Mouse (Mus musculus): Measurements from ENCODE around the gene Nek7. TPM values are rescaled to one million over a fixed set of nuclear protein-coding genes. Genes with fewer than 3 reads are reported as not detected.

Nek7 gene
- total RNA-seq, 2 experiments from 2014 or later: 10.2 to 11.5 TPM

DNA sequence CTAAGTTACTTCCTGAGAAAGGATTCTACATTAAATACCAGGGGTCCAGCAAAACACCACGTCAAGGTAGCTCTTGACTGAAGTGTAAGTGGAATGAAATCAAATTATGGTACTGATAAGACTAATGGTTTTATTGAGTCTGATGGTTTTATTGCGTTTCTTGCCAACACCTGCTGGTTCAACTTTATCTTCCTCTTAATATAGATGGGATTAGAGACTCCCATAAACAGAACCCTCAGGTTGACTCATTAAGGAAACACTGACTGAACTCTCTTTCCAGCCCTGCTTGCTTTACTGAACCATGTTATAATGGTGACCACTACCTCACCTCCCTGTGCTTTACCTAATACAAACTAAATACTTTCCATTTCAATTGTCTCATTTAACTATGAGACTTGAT lies 44.3 kb downstream of the Nek7 start:
- intact Hi-C loops (cut with DNase I): no loop called here
- DNase-seq: no peak

DNA sequence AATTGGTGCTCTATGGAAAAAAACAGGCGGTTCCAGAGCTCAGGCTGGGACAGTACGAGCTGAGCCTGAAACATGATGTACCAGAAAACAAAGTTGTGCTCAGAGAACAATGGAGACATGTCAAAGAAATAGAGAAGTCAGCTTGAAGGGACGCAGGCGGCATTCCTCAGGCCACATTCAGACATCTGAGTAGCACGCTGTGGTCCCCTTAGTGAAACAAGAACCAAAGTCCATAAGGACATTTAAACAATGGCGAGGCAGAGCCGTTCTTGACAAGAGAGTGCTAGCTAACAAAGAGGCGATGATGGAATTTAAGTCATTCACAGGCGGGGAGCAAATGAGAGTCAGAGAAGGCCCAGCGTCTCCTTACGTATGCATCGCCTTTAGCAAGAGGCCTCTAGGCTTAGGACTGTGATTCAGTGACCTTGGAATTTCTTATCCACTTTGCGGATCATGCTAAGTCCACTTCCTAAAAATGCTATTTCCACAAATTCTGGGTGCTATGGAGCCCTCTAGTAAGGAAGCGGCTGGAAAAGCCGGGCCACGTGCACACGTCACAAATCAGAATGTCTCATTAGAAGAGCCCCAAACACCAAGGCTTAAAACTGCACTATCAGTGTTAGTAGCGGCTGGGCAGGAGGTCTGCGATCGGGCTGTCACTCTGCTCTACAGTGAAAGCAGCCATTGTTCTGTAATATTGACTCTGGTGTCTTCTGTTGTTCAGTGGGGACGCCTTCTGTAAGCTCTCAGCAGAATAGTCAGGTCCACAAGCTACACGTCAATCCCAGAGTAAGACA lies 48.2 kb downstream of the Nek7 start:
- DNase-seq: no peak
- intact Hi-C loops (cut with DNase I): no loop called here

DNA sequence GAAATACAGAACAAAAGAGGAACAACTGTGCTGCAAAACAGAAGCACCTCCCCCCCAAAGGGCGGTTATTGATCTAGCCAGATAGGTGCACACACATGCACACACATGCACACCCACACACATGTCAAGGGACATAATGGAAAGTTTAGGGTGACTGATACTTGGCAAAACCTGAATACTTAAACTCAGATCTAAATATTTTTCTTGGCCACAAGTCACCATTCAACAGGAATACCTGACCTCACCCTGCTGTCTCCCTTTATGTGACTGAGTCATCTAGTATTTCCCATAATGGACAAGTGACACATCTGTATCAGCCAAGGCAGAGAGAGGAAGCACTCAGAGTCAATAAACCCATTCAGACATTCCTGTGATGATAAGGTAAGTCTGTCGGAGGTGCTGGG lies 48.9 kb downstream of the Nek7 start:
- intact Hi-C loops (cut with DNase I): no loop called here
- DNase-seq: no peak

DNA sequence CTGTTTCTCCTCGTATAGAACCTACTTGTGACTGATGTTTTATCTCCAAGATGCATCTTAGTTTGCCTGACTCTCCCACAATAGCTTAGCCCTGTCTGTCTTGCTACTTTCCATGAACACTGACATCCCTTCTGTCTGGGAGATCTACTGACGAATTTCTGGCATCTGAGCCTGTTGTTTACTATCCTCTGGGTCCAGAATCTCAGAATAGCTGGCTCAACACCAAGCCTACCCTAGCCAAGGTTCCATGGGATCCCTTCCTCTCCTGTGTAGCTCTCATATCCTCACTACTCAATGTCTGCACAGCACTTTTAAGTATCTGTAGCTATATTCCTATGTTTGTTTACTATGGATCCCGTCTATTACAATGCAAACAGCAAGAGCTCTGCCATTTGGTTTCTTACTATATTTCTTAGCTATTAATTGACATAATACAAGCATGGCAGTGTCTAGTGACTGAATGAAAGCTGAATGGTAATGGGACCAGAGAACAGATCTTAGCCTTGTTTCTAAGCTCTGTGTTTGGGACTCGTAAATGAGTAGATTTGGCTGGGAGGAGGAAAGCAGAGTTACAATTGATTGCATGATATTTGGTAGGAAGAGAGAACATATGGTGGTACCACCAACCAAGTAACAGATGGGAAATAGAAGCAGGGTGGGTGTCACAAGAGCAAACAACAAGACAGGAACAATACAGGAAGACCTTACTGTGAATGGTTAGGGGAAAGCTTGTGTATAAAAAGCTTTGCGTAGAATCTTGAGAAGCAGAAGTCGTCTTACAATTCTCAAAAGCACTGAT lies 51.3 kb downstream of the Nek7 start:
- peak; percentile 62 for DNase-seq
- intact Hi-C loops (cut with DNase I): no loop called here

DNA sequence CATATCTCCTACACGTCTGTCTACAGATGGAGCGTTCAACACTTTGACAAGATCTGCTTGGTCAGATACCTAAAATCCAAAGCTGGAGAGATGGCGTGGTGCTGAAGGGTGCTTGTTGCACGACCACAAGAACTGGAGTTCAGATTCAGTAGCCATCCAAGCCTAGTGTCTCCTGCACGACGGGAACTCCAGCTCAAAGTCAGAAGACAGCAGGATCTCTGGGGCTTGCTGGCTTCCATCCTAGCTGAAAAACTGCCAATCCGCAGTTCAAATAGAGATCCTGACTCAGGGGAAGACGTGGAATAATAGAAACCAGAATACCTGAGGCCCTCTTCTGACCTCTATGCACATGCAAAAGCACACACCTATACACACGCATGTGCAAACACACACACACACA lies 52.0 kb downstream of the Nek7 start:
- peak; percentile 60 for DNase-seq
- intact Hi-C loops (cut with DNase I): no loop called here

DNA sequence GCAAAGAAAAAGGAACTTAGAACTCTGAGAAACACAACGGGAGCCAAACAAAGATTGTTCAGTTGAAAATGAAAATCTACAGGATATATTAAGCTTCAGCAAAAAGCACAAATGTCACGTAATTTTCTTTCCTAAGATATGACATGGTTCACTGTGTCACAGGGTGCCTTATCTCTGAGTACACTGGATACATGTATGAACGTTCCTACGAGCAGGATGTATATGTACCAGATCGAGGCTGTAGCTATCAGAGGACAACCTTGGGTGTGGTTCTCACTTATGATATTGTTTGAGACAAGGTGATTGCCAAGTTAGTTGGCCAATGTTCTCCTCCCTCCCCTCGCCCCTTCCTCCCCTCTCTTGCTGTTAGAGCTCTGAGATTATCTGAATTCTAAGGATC lies 55.3 kb downstream of the Nek7 start:
- no peak for DNase-seq
- intact Hi-C loops (cut with DNase I): no loop called here

DNA sequence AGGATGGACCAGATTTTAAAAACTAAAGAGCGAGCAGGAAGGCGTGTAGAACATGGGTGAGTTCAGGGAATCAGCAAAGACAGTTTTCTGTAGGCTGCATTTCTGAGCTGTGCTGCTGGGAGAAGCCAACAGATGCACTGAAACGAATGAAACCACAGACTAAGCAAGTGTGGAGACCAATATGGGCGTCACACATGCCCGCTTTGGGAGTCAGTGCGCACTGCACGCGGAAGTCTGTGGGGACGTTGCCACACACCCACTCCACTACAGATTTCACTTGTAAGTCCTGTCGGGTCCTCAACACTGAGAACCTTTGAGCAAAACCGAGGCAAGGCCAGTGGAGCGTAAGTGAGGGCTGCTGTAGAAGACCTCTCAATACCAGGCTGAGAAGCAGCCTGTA lies 59.2 kb downstream of the Nek7 start:
- intact Hi-C loops (cut with DNase I): no loop called here

DNA sequence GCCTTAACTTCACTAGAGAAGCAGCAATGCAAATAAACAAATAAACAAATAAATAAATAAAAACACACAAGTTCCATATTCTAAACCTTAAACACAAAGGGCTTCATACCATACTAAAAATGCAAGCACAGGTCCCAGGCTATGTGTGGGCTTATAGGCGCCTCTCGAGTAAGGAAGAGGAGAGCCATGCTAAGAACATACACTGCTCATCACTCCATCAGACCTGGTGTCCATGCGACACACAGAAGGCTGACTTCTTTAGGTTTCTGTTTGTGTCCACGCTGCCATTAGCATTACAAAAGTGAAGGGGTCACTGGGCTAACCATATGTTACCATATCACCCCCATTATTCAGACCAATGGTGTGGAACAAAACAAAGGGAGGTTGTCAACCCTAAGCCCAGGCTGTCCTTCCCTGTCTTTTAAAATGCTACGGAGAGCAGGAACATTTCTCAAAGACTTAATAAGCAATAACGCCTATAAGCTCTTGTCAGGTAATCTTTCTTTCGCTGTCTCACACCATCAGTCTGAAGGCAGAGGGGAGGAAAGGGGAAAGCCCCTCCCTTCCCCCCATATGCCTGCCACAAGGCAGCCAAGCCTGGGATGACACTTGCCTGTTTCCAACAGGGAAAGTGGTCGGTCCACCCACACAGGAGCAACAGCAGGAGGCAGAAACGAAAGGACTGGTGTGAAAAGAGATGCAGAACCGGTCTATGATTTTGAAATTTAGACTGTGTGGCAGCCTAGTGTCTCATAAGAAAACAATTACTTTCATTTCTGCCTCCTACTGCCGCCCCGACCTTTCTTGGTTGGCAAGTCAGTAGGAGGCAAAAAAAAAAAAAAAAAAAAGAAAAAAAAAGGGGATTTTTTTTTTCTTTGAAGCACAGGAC lies 60.5 kb downstream of the Nek7 start:
- intact Hi-C loops (cut with DNase I): no loop called here
- peak; percentile 56 for DNase-seq

More for the DNA sequence above, 59.2 kb downstream of the Nek7 start:
- DNase-seq: no peak

DNA sequence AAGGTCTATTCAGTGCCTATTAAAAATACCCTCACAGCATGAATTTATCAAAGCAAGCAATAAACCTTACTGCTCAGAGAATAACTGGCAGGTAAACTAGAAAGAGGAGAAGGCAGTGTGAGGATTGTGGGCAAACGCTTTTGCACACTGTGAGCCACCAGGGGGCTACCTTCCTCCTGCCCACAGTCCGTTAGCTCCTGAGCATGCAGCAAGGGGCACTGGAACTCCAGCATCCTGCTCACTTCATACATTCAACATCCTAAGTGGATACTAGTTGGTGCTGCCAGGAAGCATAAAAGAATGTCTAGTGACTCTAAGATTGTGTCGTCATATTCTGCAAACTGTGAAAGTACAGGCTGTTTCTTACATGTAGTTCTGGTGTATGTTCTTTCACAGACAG lies 61.6 kb downstream of the Nek7 start:
- intact Hi-C loops (cut with DNase I): no loop called here
- peak; percentile 34 for DNase-seq

DNA sequence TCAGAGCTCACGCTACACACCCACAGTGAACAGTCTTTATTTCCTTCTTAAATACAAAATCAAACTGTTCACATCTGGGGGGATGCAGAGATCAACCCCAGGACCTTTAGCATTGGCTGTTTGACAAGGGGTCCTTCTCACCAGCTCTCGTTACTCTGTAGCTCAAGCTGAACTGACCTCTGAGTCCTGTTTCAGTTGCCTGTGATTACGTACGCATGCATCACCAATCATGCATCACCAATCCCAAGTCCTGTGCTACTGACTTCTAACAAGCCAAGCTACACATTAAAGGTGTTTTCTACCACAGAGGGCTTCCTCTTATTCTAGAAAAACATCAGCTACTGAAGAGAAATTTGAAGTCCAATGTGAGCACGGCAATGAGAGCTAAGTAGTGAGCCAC lies 65.0 kb downstream of the Nek7 start:
- intact Hi-C loops (cut with DNase I): no loop called here
- DNase-seq: no peak

DNA sequence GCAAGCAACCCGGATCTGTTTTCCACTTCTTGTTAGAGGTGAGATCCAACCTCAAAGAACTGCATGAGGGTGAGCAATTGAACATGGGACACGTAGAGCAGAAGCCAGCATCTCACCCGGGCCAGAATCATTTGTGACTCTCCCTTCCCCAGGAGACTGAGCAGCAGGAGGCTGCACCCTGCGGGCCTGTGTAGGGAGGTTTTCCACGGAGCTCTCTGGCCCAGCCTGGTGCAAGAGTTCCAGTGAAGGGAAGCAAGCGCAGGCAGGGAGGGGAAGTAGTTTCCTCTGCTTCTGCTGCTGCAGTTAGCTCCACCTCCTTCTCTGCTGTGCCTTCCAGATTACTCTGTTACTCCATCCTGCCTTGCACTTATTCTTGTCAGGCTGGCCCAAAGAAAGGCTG lies 69.8 kb downstream of the Nek7 start:
- DNase-seq: no peak
- intact Hi-C loops (cut with DNase I): no loop called here

DNA sequence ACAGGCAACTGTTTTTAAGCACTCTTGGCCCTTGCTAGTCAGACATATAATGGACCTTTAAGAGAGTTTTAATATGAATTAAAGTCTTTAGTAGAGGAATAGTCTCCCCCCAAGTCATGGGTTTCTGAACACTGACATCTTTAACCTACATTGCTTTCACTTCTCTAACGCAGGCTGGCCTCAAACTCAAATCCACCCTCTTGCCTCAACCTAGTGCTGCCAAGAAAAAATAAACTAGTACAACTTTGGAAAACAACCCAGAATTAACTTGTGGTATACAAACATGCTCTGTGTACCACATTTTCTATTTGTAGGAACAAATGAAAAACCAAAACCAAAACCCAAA lies 77.8 kb downstream of the Nek7 start:
- intact Hi-C loops (cut with DNase I): no loop called here
- DNase-seq: no peak

DNA sequence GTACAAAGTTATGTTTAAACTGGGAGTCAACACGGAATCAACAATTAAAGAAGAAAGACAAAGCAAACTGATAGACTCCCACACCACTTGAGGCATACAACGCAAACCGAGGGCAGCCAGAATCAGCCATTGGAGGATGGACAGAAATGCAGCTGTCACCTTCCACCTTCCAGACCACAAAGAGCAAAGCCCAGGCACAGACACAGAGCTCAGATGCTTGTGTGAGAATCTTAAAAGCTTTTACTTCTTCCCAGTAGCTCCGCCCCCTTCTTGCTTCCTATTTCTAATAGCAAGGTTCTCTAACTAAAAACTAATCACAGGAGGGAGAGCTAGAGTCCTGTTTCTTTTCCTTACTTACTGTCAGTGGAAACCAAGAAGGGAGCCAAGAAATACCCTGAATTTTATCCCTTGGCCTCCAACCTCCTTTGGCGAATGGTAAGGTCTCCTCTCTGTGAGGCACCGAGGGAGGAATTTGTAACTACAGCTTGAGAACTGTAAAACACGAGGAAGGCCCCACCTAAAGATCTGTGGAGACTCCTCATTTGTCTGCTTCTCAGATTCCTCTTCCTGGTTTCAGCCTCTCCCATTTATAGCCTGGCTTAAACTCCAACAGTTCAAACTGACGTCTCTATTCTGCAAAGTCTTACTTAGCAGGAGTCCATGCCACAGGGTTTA lies 78.3 kb downstream of the Nek7 start:
- intact Hi-C loops (cut with DNase I): no loop called here
- no peak for DNase-seq

DNA sequence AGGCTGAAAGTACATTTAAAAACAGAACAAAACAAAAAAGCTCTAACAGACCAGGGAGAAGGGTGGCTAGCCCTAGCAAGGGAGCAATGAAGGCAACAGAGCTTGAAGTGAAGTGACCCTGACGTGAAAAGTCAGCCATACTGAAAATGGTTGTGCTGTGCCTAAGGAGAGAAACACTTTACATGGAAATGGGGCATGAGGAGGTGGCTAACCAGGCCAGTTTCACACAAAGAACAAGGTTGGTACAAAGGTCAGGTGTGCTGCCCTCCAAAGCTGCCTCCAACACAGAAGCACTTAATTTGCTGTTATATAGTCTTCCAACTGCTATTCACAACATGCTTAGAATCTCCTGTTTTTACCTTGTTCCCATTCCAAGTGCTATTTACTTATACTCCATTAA lies 80.2 kb downstream of the Nek7 start:
- intact Hi-C loops (cut with DNase I): no loop called here
- DNase-seq: no peak

DNA sequence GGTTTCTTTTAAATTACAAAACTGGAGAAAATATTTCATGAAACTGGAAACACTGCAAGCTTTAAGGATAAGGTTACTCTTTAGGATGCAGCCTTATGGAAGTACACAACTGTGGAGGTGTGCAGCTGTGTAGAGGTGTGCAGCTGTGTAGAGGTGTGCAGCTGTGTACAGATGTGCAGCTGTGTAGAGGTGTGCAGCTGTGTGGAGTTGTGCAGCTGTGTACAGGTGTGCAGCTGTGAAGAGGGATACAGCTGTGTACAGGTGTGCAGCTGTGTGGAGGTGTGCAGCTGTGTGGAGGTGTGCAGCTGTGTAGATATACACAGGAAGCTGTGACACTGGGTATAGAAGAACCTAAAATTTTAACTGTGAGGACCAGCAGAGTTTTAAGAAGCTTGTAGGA lies 81.7 kb downstream of the Nek7 start:
- intact Hi-C loops (cut with DNase I): no loop called here

DNA sequence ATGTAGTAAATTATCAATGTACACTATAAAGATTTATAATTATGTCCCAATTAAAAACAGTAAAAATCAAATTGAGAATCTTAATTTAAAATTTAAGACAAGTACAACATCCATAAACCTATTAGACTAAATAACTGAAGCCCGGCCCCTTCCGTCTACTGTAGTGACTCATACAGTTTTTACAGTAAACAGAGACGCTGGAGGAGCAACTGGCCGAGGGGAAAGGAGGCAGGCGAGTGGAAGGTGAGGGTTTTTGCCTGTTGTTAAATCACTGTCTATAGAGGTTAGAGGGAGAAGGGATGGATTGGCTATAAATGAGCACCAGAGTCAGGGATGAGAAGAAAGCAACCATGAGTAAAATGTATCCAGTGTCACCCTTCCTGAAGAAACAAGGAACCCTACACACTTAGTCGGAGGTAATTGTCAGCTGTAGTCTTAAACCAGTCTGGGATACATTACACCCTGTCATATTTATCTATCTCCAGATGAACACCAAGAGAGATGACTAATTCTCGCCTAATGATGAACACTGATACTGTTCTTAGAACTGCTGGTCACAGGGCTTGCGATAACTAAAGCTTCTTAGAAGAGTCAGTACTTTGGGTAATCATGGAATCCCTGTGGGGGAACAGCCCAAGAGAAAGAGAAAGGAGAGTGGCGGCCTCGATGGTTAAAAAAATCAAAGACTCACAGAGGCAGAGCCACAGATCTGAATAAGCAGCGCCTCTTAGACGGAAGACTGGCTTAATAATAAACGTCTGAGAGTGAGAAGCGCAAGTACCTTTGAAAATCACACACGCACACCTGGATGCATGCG lies 84.0 kb downstream of the Nek7 start:
- intact Hi-C loops (cut with DNase I): no loop called here
- no peak for DNase-seq

More for the DNA sequence above, 81.7 kb downstream of the Nek7 start:
- no peak for DNase-seq

DNA sequence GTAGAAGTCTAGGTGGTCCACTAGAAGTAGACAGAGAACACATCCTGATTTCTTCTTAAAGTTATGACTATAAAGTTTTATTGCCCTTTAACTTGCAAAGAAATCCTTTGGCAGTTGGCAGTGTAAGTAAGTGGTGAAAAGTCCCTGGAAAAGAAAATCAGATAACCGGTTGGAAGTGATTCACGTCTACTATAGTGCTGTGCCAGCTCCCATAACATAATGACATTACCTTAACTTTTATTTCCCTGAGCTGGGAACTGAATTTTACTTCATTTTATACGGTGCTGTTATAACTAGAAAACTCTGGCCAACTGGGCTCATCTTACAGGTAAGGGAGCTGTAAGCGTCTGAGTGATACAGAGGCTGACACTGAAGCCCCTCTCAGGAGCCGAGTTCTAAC lies 89.3 kb downstream of the Nek7 start:
- intact Hi-C loops (cut with DNase I): no loop called here

DNA sequence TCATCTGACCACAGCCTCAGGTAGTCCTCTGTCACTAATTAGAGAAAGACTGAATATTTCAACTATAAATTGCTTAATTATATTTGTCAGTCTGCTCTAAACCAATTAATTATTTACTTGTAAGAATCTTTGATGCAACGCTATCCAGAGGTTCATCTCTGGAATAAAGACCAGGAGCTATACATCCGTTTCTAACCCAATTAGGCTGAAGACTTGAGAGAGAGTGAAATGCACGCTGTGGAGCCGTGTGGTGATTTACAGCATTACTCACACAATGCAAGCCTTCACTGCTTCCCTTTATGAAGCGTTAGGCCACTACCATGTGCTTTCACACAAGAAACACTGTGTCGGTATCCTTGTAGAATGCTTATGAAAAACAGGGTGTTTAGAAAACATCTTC lies 96.0 kb downstream of the Nek7 start:
- intact Hi-C loops (cut with DNase I): no loop called here
- no peak for DNase-seq

More for the DNA sequence above, 89.3 kb downstream of the Nek7 start:
- no peak for DNase-seq

DNA sequence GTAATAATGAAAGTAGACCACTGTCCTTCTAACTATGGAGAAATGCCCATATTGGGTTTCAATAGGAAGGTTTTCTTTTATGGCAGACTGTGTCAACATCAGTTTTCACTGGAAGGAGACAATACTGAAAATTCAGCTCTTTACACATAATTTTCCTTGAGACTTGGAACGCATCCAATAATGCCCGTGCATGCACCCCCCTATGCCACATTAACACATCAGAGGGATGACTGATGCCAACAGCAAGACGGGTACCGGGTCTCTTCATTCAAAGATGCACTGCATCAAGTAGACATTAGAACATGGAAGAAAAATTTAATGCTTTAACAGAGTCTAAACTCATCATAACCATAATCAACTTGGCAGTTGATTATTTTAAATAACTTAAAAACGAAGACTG lies 101.7 kb downstream of the Nek7 start:
- intact Hi-C loops (cut with DNase I): no loop called here
- no peak for DNase-seq
